In the genomic region with DNA sequence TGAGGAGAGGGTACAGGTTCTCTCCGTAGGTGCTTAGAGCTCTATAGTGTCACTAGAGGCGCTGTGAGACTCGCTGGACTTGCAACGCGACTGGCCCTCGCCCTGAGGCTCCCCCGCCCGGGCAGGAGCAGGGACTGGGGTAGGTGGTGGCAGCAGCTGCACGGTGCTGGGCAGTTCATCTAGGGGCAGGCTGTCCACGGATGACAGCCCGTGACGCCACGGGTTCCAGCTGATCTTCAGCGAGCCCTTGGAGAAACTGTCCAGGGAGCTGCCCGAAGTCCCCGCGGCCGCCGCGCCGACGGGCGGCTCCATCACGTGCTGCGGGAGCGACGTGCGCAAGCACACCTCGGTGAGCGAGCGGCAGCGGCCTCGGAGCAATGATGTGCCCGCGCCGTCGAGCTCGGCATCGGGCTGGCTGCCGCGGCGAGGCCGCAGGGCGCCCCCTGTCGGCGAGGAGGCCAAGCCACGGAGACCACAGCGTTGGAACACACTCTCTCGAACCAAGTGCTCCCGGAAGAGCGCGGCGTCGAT, we compare ENCODE assay signal across 8 mouse cellular contexts. TPM values are rescaled to one million over a fixed set of nuclear protein-coding genes. Genes with fewer than 3 reads are reported as not detected.
A peak's percentile ranks its signal among the peaks of the same experiment; 100 is the strongest.
DNase-seq lines count a peak whose midpoint lies in the region; ATAC-seq and TF ChIP-seq lines count a peak whose summit lies in the region.

No protein-coding gene starts in this region.

- no peak overlapping the region for H3ac ChIP-seq in C2C12 (ENCODE audit: control insufficient read depth, insufficient read length, low read depth)

- no peaks in the 10 kb centered on the region for H3K4me1 ChIP-seq in bone marrow, adult 2 months (ENCODE audit: control insufficient read depth, insufficient read depth, low read length)
- no peaks in the 10 kb centered on the region; the same call in 1 of the 2 replicates for H3K4me1 ChIP-seq in forebrain, embryonic 11.5 days (replicated peaks; ENCODE audit: control insufficient read depth, insufficient read depth, low read length)
- H3K4me1 ChIP-seq in heart, embryonic 16.5 days (ENCODE audit: control insufficient read depth, insufficient read depth, low read length), result peaks cover 10% of the 10 kb centered on the region
- no peaks in the 10 kb centered on the region for H3K4me1 ChIP-seq in liver, embryonic 14.5 days (replicated peaks; ENCODE audit: control insufficient read depth in 2 of 2, insufficient read depth in 2 of 2, low read length in 1 of 2)

- no peak for TF ChIP-seq EP300 in liver, embryonic 14.5 days (IDR thresholded peaks at IDR 0.05; ENCODE audit: low read depth)

- H3K9ac ChIP-seq in forebrain, embryonic 11.5 days (ENCODE audit: low read length), result peak overlapping the region; percentile 43
- peak overlapping the region; percentile 73 for H3K9ac ChIP-seq in heart, embryonic 16.5 days (ENCODE audit: low read length)
- peak overlapping the region; percentile 34; the same call in 1 of the 2 replicates for H3K9ac ChIP-seq in liver, embryonic 14.5 days (replicated peaks)

- H3K9me3 ChIP-seq in forebrain, embryonic 11.5 days (ENCODE audit: control insufficient read depth, low read length), result no peaks in the 10 kb centered on the region
- no peaks in the 10 kb centered on the region for H3K9me3 ChIP-seq in heart, embryonic 16.5 days (replicated peaks; ENCODE audit: control insufficient read depth, low read length)
- no peaks in the 10 kb centered on the region for H3K9me3 ChIP-seq in liver, embryonic 14.5 days (ENCODE audit: control insufficient read depth, low read length)

- no peak; the same call in 1 of the 2 replicates for TF ChIP-seq POLR2A in bone marrow, adult 2 months (IDR thresholded peaks at IDR 0.05; ENCODE audit: borderline replicate concordance, control insufficient read depth, low read depth, low read length)

- H3K4me2 ChIP-seq in forebrain, embryonic 11.5 days (ENCODE audit: low read depth, low read length, severe bottlenecking), result peak overlapping the region; percentile 60
- H3K4me2 ChIP-seq in heart, embryonic 16.5 days (ENCODE audit: low read depth, low read length), result peak overlapping the region; percentile 86
- peak overlapping the region; percentile 75 for H3K4me2 ChIP-seq in liver, embryonic 14.5 days (ENCODE audit: low read depth)

- peak; percentile 90 for DNase-seq in forebrain, embryonic 11.5 days (ENCODE audit: low spot score)
- DNase-seq in kidney, postnatal 14 days, result peak; percentile 86
- DNase-seq in liver, embryonic 14.5 days (ENCODE audit: low read depth in 3 of 3, low spot score in 3 of 3), result peak; percentile 36 to 55 (median 47)
- peak; percentile 85 to 90 for DNase-seq in natural killer cell, adult 2 months (ENCODE audit: low spot score in 2 of 2)
- peak; percentile 93 for DNase-seq in splenic B cell, adult 2 months (ENCODE audit: low read depth, low spot score)

- peaks cover 6% of the 10 kb centered on the region for H3K36me3 ChIP-seq in C2C12 (ENCODE audit: control insufficient read depth, insufficient read depth)
- no peaks in the 10 kb centered on the region; the same call in 1 of the 2 replicates for H3K36me3 ChIP-seq in forebrain, embryonic 11.5 days (ENCODE audit: control insufficient read depth, insufficient read depth, low read length)
- H3K36me3 ChIP-seq in heart, embryonic 16.5 days (ENCODE audit: control insufficient read depth, insufficient read depth), result peaks cover 4% of the 10 kb centered on the region
- H3K36me3 ChIP-seq in liver, embryonic 14.5 days (replicated peaks; ENCODE audit: control insufficient read depth, insufficient read depth, low read depth), result no peaks in the 10 kb centered on the region
- H3K36me3 ChIP-seq in splenic B cell, adult 2 months (ENCODE audit: control insufficient read depth, insufficient read depth, low read length, poor library complexity, severe bottlenecking), result no peaks in the 10 kb centered on the region; the same call in none of the 2 replicates

- 2% methylated on average over 54 of the region's 54 CpGs for WGBS in bone marrow, adult 2 months
- under 1% methylated on average over 54 of the region's 54 CpGs for WGBS in forebrain, embryonic 11.5 days
- under 1% methylated on average over 54 of the region's 54 CpGs for WGBS in heart, embryonic 16.5 days
- WGBS in liver, embryonic 14.5 days (ENCODE audit: insufficient replicate concordance), result 1% methylated on average over 54 of the region's 54 CpGs

- peak; percentile 79 for ATAC-seq in forebrain, embryonic 11.5 days (replicated peaks; ENCODE audit: low FRiP score)
- peak; percentile 83 for ATAC-seq in heart, embryonic 16.5 days (replicated peaks; ENCODE audit: extremely low read depth, insufficient read depth, low FRiP score)
- peak; percentile 75 for ATAC-seq in liver, embryonic 14.5 days (ENCODE audit: insufficient read depth)

- H3K27ac ChIP-seq in bone marrow, adult 2 months (ENCODE audit: control insufficient read depth, insufficient read depth, low read depth, low read length, poor library complexity), result peak overlapping the region; percentile 83
- H3K27ac ChIP-seq in forebrain, embryonic 11.5 days (ENCODE audit: low read depth, low read length), result no peak overlapping the region
- H3K27ac ChIP-seq in heart, embryonic 16.5 days (ENCODE audit: low read length), result peak overlapping the region; percentile 43; the same call in 1 of the 2 replicates
- no peak overlapping the region for H3K27ac ChIP-seq in liver, embryonic 14.5 days

- TF ChIP-seq CTCF in C2C12 (IDR thresholded peaks at IDR 0.05; ENCODE audit: control insufficient read depth, insufficient read depth, insufficient read length), result peak; percentile 37
- TF ChIP-seq CTCF in bone marrow, adult 2 months (IDR thresholded peaks at IDR 0.05; ENCODE audit: control insufficient read depth, insufficient read depth, low read length), result peak; percentile 90
- peak; percentile 70 for TF ChIP-seq CTCF in liver, embryonic 14.5 days (IDR thresholded peaks at IDR 0.05; ENCODE audit: low read depth)

- no peaks in the 10 kb centered on the region for H3K79me3 ChIP-seq in C2C12 (ENCODE audit: low read depth)

- H3K4me3 ChIP-seq in C2C12 (ENCODE audit: insufficient read depth, poor library complexity, severe bottlenecking), result no peak overlapping the region
- H3K4me3 ChIP-seq in bone marrow, adult 2 months (replicated peaks; ENCODE audit: control insufficient read depth, low read depth, low read length), result peak overlapping the region; percentile 67
- H3K4me3 ChIP-seq in forebrain, embryonic 11.5 days (ENCODE audit: low read depth, low read length), result peak overlapping the region; percentile 31
- peak overlapping the region; percentile 56 for H3K4me3 ChIP-seq in heart, embryonic 16.5 days (ENCODE audit: low read length)
- peak overlapping the region; percentile 16 to 51 for H3K4me3 ChIP-seq in liver, embryonic 14.5 days (ENCODE audit: insufficient read depth in 1 of 2, low read depth in 2 of 2, low read length in 2 of 2)

- no peaks in the 10 kb centered on the region for H3K79me2 ChIP-seq in C2C12 (ENCODE audit: control insufficient read depth, insufficient read depth)

- H3K27me3 ChIP-seq in C2C12 (ENCODE audit: control insufficient read depth, insufficient read depth, insufficient read length), result no peaks in the 10 kb centered on the region
- peaks cover 6% of the 10 kb centered on the region; the same call in 1 of the 2 replicates for H3K27me3 ChIP-seq in forebrain, embryonic 11.5 days (ENCODE audit: control insufficient read depth, insufficient read depth, low read length)
- peaks cover 7% of the 10 kb centered on the region for H3K27me3 ChIP-seq in heart, embryonic 16.5 days (ENCODE audit: control insufficient read depth, insufficient read depth, low read length)
- H3K27me3 ChIP-seq in liver, embryonic 14.5 days (ENCODE audit: control insufficient read depth, insufficient read depth, low read length), result peaks cover 12% of the 10 kb centered on the region
- no peaks in the 10 kb centered on the region for H3K27me3 ChIP-seq in splenic B cell, adult 2 months (ENCODE audit: control insufficient read depth, insufficient read depth, low read length, poor library complexity, severe bottlenecking)

RNA-seq across cellular contexts. Expression of a gene that starts 7.4 kb away (rescaled TPM):
- polyA plus RNA-seq in C2C12 (2012; fragmentation: generic; extraction: Trizol), result 0.04 TPM
- 0.80 TPM in 1 of 2 replicates, not detected in the other for polyA plus RNA-seq in bone marrow, adult 2 months (2011; ENCODE audit: insufficient read depth, insufficient read length, low replicate concordance, missing spikeins)
- polyA plus RNA-seq in forebrain, embryonic 11.5 days (2014; fragmentation: Nextera tagmentation; extraction: Ambion mirVana), result 1.4 and 2.1 TPM in 2 replicates
- 0.26 and 0.29 TPM in 2 replicates for polyA plus RNA-seq in heart, embryonic 16.5 days (2015; fragmentation: Nextera tagmentation; extraction: Ambion mirVana)
- polyA plus RNA-seq in liver, embryonic 14.5 days (2012; rRNA removed), result not detected in 2 replicates
- polyA plus RNA-seq in liver, embryonic 14.5 days (2014; fragmentation: Nextera tagmentation; extraction: Ambion mirVana), result not detected in 2 replicates

RNA-seq across cellular contexts. Expression of a gene that starts 11.2 kb away (rescaled TPM):
- 16.4 TPM for polyA plus RNA-seq in C2C12 (2012; fragmentation: generic; extraction: Trizol)
- polyA plus RNA-seq in bone marrow, adult 2 months (2011; ENCODE audit: insufficient read depth, insufficient read length, low replicate concordance, missing spikeins), result 4.7 and 13.4 TPM in 2 replicates
- 36.3 and 41.6 TPM in 2 replicates for polyA plus RNA-seq in forebrain, embryonic 11.5 days (2014; fragmentation: Nextera tagmentation; extraction: Ambion mirVana)
- polyA plus RNA-seq in heart, embryonic 16.5 days (2015; fragmentation: Nextera tagmentation; extraction: Ambion mirVana), result 44.8 and 46.8 TPM in 2 replicates
- 2.7 and 3.1 TPM in 2 replicates for polyA plus RNA-seq in liver, embryonic 14.5 days (2012; rRNA removed)
- polyA plus RNA-seq in liver, embryonic 14.5 days (2014; fragmentation: Nextera tagmentation; extraction: Ambion mirVana), result 3.9 and 5.1 TPM in 2 replicates

RNA-seq across cellular contexts. Expression of a gene that starts 23.1 kb away (rescaled TPM):
- polyA plus RNA-seq in C2C12 (2012; fragmentation: generic; extraction: Trizol), result 36.2 TPM
- not detected in 2 replicates for polyA plus RNA-seq in bone marrow, adult 2 months (2011; ENCODE audit: insufficient read depth, insufficient read length, low replicate concordance, missing spikeins)
- 3.4 and 4.2 TPM in 2 replicates for polyA plus RNA-seq in forebrain, embryonic 11.5 days (2014; fragmentation: Nextera tagmentation; extraction: Ambion mirVana)
- 15.5 and 16.1 TPM in 2 replicates for polyA plus RNA-seq in heart, embryonic 16.5 days (2015; fragmentation: Nextera tagmentation; extraction: Ambion mirVana)
- polyA plus RNA-seq in liver, embryonic 14.5 days (2012; rRNA removed), result 3.4 and 4.3 TPM in 2 replicates
- 3.4 and 5.6 TPM in 2 replicates for polyA plus RNA-seq in liver, embryonic 14.5 days (2014; fragmentation: Nextera tagmentation; extraction: Ambion mirVana)

RNA-seq across cellular contexts. Expression of a gene that starts 36.0 kb away (rescaled TPM):
- polyA plus RNA-seq in C2C12 (2012; fragmentation: generic; extraction: Trizol), result not detected
- polyA plus RNA-seq in bone marrow, adult 2 months (2011; ENCODE audit: insufficient read depth, insufficient read length, low replicate concordance, missing spikeins), result 4.7 and 10.0 TPM in 2 replicates
- polyA plus RNA-seq in forebrain, embryonic 11.5 days (2014; fragmentation: Nextera tagmentation; extraction: Ambion mirVana), result 1.0 and 1.2 TPM in 2 replicates
- polyA plus RNA-seq in heart, embryonic 16.5 days (2015; fragmentation: Nextera tagmentation; extraction: Ambion mirVana), result 1.8 and 3.1 TPM in 2 replicates
- 0.11 and 0.24 TPM in 2 replicates for polyA plus RNA-seq in liver, embryonic 14.5 days (2012; rRNA removed)
- polyA plus RNA-seq in liver, embryonic 14.5 days (2014; fragmentation: Nextera tagmentation; extraction: Ambion mirVana), result 0.08 TPM in 1 of 2 replicates, not detected in the other

RNA-seq across cellular contexts. Expression of a gene that starts 37.1 kb away (rescaled TPM):
- polyA plus RNA-seq in C2C12 (2012; fragmentation: generic; extraction: Trizol), result 68.3 TPM
- 16.7 and 30.2 TPM in 2 replicates for polyA plus RNA-seq in bone marrow, adult 2 months (2011; ENCODE audit: insufficient read depth, insufficient read length, low replicate concordance, missing spikeins)
- polyA plus RNA-seq in forebrain, embryonic 11.5 days (2014; fragmentation: Nextera tagmentation; extraction: Ambion mirVana), result 74.3 and 77.7 TPM in 2 replicates
- 89.7 and 94.5 TPM in 2 replicates for polyA plus RNA-seq in heart, embryonic 16.5 days (2015; fragmentation: Nextera tagmentation; extraction: Ambion mirVana)
- polyA plus RNA-seq in liver, embryonic 14.5 days (2012; rRNA removed), result 16.3 and 20.7 TPM in 2 replicates
- polyA plus RNA-seq in liver, embryonic 14.5 days (2014; fragmentation: Nextera tagmentation; extraction: Ambion mirVana), result 39.4 and 41.5 TPM in 2 replicates

Comparison
In these comparisons a context has a peak if more than half of its experiments do, and no peak if none do; other contexts are left out.
1. CTCF ChIP-seq: peak in every context shown above with its lines; median percentile 90 in bone marrow, adult 2 months; 70 in liver, embryonic 14.5 days; 37 in C2C12.
2. H3K27ac ChIP-seq: peak in bone marrow, adult 2 months (single experiment) and heart, embryonic 16.5 days (single experiment); none in forebrain, embryonic 11.5 days (single experiment) and liver, embryonic 14.5 days (single experiment).
3. Peak in every context shown above with its lines, with median percentiles within 50 percentile points of each other: ATAC-seq, DNase-seq, H3K4me2 ChIP-seq and H3K9ac ChIP-seq.